Mouse (Mus musculus): ENCODE measurements around the gene 1700037C18Rik.

1700037C18Rik gene

GRCm38 (mm10) chr16:3908537-3909111, at the start of gene 1700037C18Rik, which contains the start of gene Cluap1:
TSS of gene 1700037C18Rik (minus strand) at chr16:3908689.
TSS of gene Cluap1 (plus strand) at chr16:3908801.
- in situ Hi-C loops (cut with MboI, MseI): no loop called here

- in situ Hi-C loops (cut with MboI, MseI): no loop called here
These were observed 47.9 kb upstream of the 1700037C18Rik start for GRCm38 (mm10) chr16:3956369-3956768.

GRCm38 (mm10) chr16:3951141-3951540, 42.7 kb upstream of the 1700037C18Rik start:
- in situ Hi-C loops (cut with MboI, MseI): no loop called here

- in situ Hi-C loops (cut with MboI, MseI): no loop called here
These were observed 26.2 kb upstream of the 1700037C18Rik start for GRCm38 (mm10) chr16:3934701-3935100.

- in situ Hi-C loops (cut with MboI, MseI): no loop called here
These were observed 25.6 kb upstream of the 1700037C18Rik start for GRCm38 (mm10) chr16:3934091-3934490.

- in situ Hi-C loops (cut with MboI, MseI): no loop called here
These were observed 25.0 kb upstream of the 1700037C18Rik start for GRCm38 (mm10) chr16:3933536-3933935.

- in situ Hi-C loops (cut with MboI, MseI): no loop called here
These were observed 20.7 kb upstream of the 1700037C18Rik start for GRCm38 (mm10) chr16:3929151-3929550.

- in situ Hi-C loops (cut with MboI, MseI): no loop called here
These were observed 20.1 kb upstream of the 1700037C18Rik start for GRCm38 (mm10) chr16:3928582-3928981.

- in situ Hi-C loops (cut with MboI, MseI): no loop called here
These were observed 15.5 kb upstream of the 1700037C18Rik start for GRCm38 (mm10) chr16:3923966-3924365.

GRCm38 (mm10) chr16:3923515-3923914, 15.0 kb upstream of the 1700037C18Rik start:
- in situ Hi-C loops (cut with MboI, MseI): no loop called here

- in situ Hi-C loops (cut with MboI, MseI): no loop called here
These were observed 12.3 kb upstream of the 1700037C18Rik start for GRCm38 (mm10) chr16:3920756-3921155.

GRCm38 (mm10) chr16:3909118-3909517, 629 bp upstream of the 1700037C18Rik start:
- in situ Hi-C loops (cut with MboI, MseI): no loop called here

GRCm38 (mm10) chr16:3907471-3907870, 1.0 kb downstream of the 1700037C18Rik start:
- in situ Hi-C loops (cut with MboI, MseI): no loop called here

GRCm38 (mm10) chr16:3896553-3896952, 11.9 kb downstream of the 1700037C18Rik start:
- in situ Hi-C loops (cut with MboI, MseI): no loop called here

GRCm38 (mm10) chr16:3896046-3896445, 12.4 kb downstream of the 1700037C18Rik start:
- in situ Hi-C loops (cut with MboI, MseI): no loop called here

- in situ Hi-C loops (cut with MboI, MseI): no loop called here
These were observed 13.2 kb downstream of the 1700037C18Rik start for GRCm38 (mm10) chr16:3895173-3895792.

GRCm38 (mm10) chr16:3893739-3894138, 14.8 kb downstream of the 1700037C18Rik start:
- in situ Hi-C loops (cut with MboI, MseI): no loop called here

GRCm38 (mm10) chr16:3891621-3892295, 16.7 kb downstream of the 1700037C18Rik start:
- in situ Hi-C loops (cut with MboI, MseI): no loop called here

GRCm38 (mm10) chr16:3885065-3885670, 23.3 kb downstream of the 1700037C18Rik start:
- in situ Hi-C loops (cut with MboI, MseI): no loop called here

- in situ Hi-C loops (cut with MboI, MseI): no loop called here
These were observed 24.1 kb downstream of the 1700037C18Rik start, which contains the start of the genes Zfp597 and Gm20695 for GRCm38 (mm10) chr16:3884201-3885064. TSS of gene Zfp597 (minus strand) at chr16:3884561. TSS of gene Gm20695 (plus strand) at chr16:3884648.

- in situ Hi-C loops (cut with MboI, MseI): no loop called here
These were observed 32.1 kb downstream of the 1700037C18Rik start for GRCm38 (mm10) chr16:3876346-3876745.

Data from T-helper 1 cell (primary cell).